Mouse (Mus musculus): ENCODE results near the gene Pola1.

DNA sequence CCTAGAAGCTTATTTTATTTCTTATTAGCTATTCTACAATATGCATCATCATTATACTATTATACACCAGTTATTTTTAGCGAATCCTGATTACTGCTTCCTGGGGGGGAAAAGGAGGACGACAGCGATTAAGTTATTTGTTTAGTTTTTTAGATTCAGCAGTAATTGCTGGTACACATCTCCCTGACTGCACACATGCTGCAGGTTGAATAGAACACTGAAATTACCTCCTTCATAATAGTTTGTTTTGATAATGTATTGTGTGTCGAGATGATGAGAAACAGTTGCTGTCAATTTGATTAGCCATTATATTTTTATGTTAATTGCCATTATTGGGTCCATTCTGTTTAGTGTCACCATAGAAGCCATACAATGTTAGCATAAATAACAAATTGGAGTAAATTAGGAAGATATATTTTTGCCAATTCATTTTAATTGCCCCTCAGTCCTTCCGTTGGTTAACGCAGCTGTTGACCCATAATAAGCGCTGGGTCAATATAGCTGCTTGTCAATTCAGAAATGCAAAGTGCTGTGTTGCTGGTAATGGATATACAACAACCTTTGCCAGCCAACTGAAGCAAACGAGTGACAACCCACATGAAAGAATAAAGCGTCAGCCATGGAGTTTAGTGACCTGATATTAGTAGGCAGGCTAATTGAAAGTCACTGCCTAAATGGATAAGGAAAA lies 254.5 kb downstream of the Pola1 start:
- no peak for TF ChIP-seq POLR2A (IDR thresholded peaks at IDR 0.05; ENCODE audit: extremely low read depth, insufficient read depth, low read length)
- no peak for TF ChIP-seq CTCF (IDR thresholded peaks at IDR 0.05; ENCODE audit: extremely low read depth, insufficient read depth, low read length)
